Mouse (Mus musculus) embryo, embryonic 9.5 days (tissue): ENCODE results near the gene Cars2.
A peak's percentile ranks its signal among the peaks of the same experiment; 100 is the strongest.
"Not testable (repeated sequence)": the region's sequence is repeated elsewhere in the genome, so short reads cannot be mapped to it uniquely, and the experiment has no call there.

Experiments used
- DNase-seq: peaks from one replicate; pipeline ENCODE4 v3.0.0-alpha.2; 2017; ENCODE audit errors: extremely low spot score

The Cars2 gene

DNA sequence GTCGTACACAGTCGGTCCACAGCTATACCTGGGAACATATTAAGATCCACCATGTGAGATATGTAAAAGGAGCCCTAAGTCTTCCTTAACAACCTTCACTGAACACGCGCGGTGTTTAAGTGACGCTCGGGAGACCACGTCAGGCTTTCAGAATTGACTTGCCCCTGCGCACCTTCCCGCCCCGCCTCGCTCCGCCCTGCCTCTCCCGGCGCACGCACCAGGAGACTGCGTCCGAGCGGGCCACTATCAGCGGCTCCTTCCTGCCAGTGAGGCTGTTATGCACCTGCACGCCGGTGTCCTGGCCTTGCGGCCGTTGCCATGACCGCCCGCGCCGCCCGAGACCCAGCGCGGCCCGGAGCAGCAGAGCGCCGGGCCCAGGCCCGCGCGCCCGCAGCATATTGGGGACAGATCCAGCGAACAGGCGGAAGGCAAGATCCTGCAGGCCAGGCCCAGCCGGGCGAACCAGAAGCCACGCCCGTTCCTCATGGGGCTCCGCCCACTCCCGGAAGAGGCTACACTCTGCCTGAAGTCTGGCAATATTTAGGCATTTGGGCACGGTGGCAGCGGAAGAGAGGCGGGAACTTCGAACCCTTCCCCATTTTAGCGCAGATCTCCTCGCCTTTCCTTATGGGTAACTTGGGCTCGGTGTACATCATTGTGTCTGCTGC lies at the start of gene Cars2:
Gene Cars2 (minus strand): TSS at position 503 of the 668 bp plus-strand sequence.
- DNase-seq = peak; percentile 94

GRCm38 (mm10) chr8:11593222-11593884 lies 42.8 kb upstream of the Cars2 start:
- no peak for DNase-seq

- DNase-seq = no peak
Measured at GRCm38 (mm10) chr8:11592296-11592695, 41.7 kb upstream of the Cars2 start.

DNA sequence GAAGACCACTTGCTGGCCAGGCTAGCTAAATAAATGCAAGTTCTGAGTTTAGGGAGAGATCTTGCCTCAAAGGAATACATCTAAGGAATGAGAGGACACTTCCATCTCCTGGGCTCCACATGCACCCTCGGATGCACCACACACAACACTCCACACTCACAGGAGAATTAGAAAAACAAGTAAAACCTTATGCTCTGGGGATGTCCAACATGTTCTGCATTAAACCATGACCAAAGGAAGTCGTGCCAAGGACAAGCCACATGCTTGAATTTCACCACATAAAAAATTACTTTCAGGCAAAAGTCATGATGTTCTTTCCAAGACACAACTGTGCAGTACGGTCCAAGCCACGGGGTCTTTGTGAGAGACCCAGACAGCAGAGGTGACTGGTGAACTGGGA lies 41.3 kb upstream of the Cars2 start:
- no peak for DNase-seq

- DNase-seq = no peak
Measured at GRCm38 (mm10) chr8:11586374-11586745, 35.8 kb upstream of the Cars2 start.

- peak; percentile 25 for DNase-seq
Measured at GRCm38 (mm10) chr8:11585513-11586373, 35.2 kb upstream of the Cars2 start.

- no peak for DNase-seq
Measured at GRCm38 (mm10) chr8:11575604-11576384, 25.2 kb upstream of the Cars2 start.

- DNase-seq = no peak
Measured at GRCm38 (mm10) chr8:11574911-11575603, 24.5 kb upstream of the Cars2 start.

GRCm38 (mm10) chr8:11572428-11572827 lies 21.8 kb upstream of the Cars2 start:
- no peak for DNase-seq

GRCm38 (mm10) chr8:11571950-11572349 lies 21.4 kb upstream of the Cars2 start:
- no peak for DNase-seq

- no peak for DNase-seq
Measured at GRCm38 (mm10) chr8:11570742-11571141, 20.2 kb upstream of the Cars2 start.

- no peak for DNase-seq
Measured at GRCm38 (mm10) chr8:11569260-11570097, 18.9 kb upstream of the Cars2 start.

- not testable (repeated sequence) for DNase-seq
Measured at GRCm38 (mm10) chr8:11568193-11568592, 17.6 kb upstream of the Cars2 start.

- DNase-seq = no peak
Measured at GRCm38 (mm10) chr8:11564721-11565120, 14.1 kb upstream of the Cars2 start.

DNA sequence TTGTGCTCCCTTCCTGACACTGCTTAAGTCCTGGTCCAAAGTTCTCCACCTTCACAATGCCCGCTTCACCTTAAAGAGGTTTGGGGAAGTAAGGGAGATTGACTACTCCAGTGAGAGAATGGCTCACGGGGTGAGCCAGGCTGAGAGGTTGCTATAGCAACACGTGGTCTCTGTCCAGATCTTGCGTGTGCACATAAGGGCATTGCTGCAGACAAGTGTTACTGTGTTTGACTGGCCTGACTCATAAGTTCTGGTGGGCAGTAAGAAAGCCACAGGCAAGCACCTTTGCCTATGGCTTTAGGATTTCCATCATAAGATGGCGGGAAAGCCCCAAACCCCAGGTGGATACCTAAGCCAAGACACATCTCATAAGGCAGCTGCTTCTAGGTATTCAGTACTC lies 13.7 kb upstream of the Cars2 start:
- no peak for DNase-seq

DNA sequence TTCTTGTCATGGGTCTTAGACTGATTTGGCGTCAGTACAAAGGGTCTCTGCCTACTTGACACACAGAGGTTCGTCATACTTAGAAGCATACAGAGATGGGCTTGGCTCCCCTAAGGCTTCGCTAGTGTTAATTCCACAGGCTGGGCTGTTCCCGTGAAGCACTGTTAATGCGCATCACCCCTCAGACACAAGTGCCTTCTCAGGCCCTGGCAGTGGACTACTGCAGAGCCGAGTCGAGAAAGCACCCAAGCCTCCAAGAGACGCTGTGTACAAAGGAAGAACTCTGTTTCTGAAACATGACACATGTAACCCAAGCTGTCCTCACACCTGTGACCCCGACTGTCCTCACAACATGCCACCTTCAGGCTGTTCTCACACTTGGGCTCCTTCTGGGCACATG lies 9.6 kb upstream of the Cars2 start:
- no peak for DNase-seq

GRCm38 (mm10) chr8:11559511-11559910 lies 8.9 kb upstream of the Cars2 start:
- DNase-seq = no peak

- peak; percentile 96 for DNase-seq
Measured at GRCm38 (mm10) chr8:11557768-11558629, 7.4 kb upstream of the Cars2 start.

- DNase-seq = no peak
Measured at GRCm38 (mm10) chr8:11557424-11557767, 6.8 kb upstream of the Cars2 start.
